Mouse (Mus musculus) spleen, adult 2 months (tissue): ENCODE results near the gene Olfr695. TPM values are rescaled to one million over a fixed set of nuclear protein-coding genes. Genes with fewer than 3 reads are reported as not detected.
"Not testable (repeated sequence)": the region's sequence is repeated elsewhere in the genome, so short reads cannot be mapped to it uniquely, and the experiment has no call there.

Experiments
- DNase-seq, 2 experiments: peaks; one replicate each; pipeline versions ENCODE4 v3.0.0 to v3.0.0-alpha.2; 2012 to 2021; ENCODE audit warnings: low spot score in 2 of 2, low read depth in 1 of 2
- H3K27ac ChIP-seq: fragments of 200-500 bp; 2 replicates; pipeline ENCODE4 v1.5.1; 2012; ENCODE audit warnings: low read length, inconsistent platforms; ENCODE audit not compliant: insufficient read depth
- H3K27me3 ChIP-seq: fragments of 200-500 bp; 2 replicates; pipeline ENCODE4 v1.6.1; 2012; ENCODE audit warnings: mild to moderate bottlenecking, moderate library complexity, low read length, inconsistent platforms; ENCODE audit not compliant: control insufficient read depth, insufficient read depth
- H3K36me3 ChIP-seq: fragments of 200-500 bp; 2 replicates; pipeline ENCODE4 v1.6.1; 2012; ENCODE audit warnings: mild to moderate bottlenecking, low read length, inconsistent platforms; ENCODE audit not compliant: control insufficient read depth, insufficient read depth
- H3K4me1 ChIP-seq: fragments of 200-500 bp; 2 replicates; pipeline ENCODE4 v1.6.1; 2011; ENCODE audit warnings: inconsistent platforms; ENCODE audit not compliant: control insufficient read depth, insufficient read depth, insufficient read length
- H3K4me3 ChIP-seq: fragments of 200-500 bp; 2 replicates; pipeline ENCODE4 v1.5.1; 2011; ENCODE audit warnings: mild to moderate bottlenecking, inconsistent platforms; ENCODE audit not compliant: insufficient read depth, insufficient read length; ENCODE audit errors: extremely low read depth
- CTCF ChIP-seq: fragments of 200-500 bp; IDR thresholded peaks from 2 replicates; pipeline ENCODE4 v1.5.1; 2011; ENCODE audit warnings: mild to moderate bottlenecking, inconsistent platforms; ENCODE audit not compliant: insufficient read depth, insufficient read length, insufficient replicate concordance; ENCODE audit errors: extremely low read depth
- POLR2A ChIP-seq: fragments of 200-500 bp; IDR thresholded peaks from 2 replicates; pipeline ENCODE4 v1.6.1; 2011; ENCODE audit warnings: low read depth, low read length, inconsistent platforms
- WGBS: fragments of 180-500 bp; shearing (Covaris S2); methylation state at CpG from one replicate; pipeline ENCODE4 v1.1.7; 2018; 5-methylcytosine and 5-hydroxymethylcytosine counted together
- polyA plus RNA-seq: library from polyadenylated mRNA; depleted of rRNA; stranded (reverse); fragments of >200 nt; gene quantifications from 2 replicates; pipeline ENCODE4 v1.2.3, GENCODE M21; 2012; rRNA removed

Olfr695 gene
- polyA plus RNA-seq, 1 experiment: not detected

DNA sequence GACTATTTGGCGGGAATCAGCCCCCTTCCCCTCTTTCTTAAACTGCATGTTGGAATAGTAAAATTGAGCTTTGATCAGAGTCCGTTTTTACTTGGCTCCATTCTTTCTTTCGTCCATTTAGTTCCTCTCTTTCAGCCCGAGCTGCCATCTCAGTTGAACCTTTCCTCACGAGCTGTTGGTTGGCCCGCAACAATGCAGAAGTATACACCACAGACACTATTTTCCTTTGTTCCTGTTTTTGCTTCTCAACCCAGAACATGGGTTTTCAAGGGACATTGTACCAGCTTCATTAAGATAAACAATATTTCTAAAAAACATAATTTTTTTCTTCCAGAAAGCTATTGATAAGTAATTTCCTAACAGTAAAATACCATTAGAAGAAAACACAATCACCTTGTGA is 4.7 kb downstream of the Olfr695 start:
- Histone ChIP-seq H3K27me3 (no peaks in the 10 kb centered on the region), H3K36me3 (no peaks in the 10 kb centered on the region), H3K27ac (no peak overlapping the region), H3K4me1 (no peaks in the 10 kb centered on the region), H3K4me3 (no peak overlapping the region)
- 54% methylated on average over 6 of the region's 6 CpGs for WGBS
- no peak for TF ChIP-seq CTCF
- TF ChIP-seq POLR2A: no peak
- DNase-seq: no peak

DNA sequence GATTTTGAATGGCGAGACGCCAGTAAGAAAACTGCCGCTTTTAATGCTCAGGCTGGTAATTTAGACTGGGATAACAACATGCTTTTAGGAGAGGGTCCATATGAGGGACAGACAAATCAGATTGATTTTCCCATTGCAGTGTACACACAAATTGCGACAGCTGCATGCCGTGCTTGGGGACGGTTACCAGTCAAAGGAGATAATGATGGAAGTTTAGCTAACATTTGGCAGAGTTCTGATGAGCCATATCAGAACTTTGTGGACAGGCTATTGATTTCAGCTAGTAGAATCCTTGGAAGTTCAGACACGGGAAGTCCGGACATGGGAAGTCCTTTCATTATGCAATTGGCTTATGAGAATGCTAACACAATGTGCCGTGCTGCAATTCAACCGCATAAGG is 8.5 kb downstream of the Olfr695 start:
- not testable (repeated sequence) for DNase-seq, H3K36me3 ChIP-seq, H3K27ac ChIP-seq, H3K4me1 ChIP-seq, H3K27me3 ChIP-seq, H3K4me3 ChIP-seq
- whole genome bisulfite sequencing: 90% methylated on average over 10 of the region's 10 CpGs

DNA sequence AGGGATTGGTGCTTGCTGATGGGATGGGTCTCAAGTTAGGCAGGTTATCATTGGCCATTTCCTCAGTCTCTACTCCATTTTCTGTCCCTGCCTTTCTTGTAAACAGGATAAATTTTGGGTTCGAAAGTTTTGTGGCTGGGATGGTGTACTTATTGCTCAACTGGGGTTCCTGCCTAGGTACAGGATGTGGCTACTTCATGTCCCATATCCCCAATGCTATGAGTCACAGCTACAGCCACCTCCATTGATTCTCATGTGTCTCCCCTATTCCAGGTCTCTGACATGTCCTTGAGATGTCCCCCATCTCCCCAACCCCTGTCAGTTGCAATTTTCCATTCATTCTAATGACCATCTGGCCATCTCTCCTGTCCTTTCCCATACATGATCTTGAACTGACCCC is 19.3 kb downstream of the Olfr695 start:
- H3K27ac ChIP-seq: no peak overlapping the region
- no peaks in the 10 kb centered on the region for H3K4me1 ChIP-seq
- WGBS: 73% methylated on average over 1 of the region's 1 CpGs
- H3K4me3 ChIP-seq: no peak overlapping the region
- TF ChIP-seq POLR2A (no peak), CTCF (no peak)
- DNase-seq: no peak
- H3K36me3 ChIP-seq: no peaks in the 10 kb centered on the region
- no peaks in the 10 kb centered on the region for H3K27me3 ChIP-seq

DNA sequence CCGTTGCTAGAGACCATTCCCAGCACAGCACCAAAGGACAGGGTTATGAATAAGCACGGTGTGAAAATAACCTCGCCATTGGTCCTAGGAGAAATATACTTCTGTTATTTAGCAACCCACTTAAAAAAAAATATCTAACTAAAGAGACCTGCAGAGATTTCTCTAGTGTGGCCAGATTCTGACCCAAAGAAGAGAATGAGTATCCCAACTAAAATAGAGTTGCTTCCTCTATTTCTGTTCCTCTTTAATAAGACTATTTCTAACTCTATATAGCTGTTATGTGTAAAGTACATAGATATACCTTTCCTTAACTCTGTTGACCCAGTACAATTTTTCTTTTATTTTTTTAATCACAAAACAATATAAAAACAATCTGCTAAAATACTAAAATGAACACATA is 23.2 kb downstream of the Olfr695 start:
- WGBS: 86% methylated on average over 3 of the region's 3 CpGs
- Histone ChIP-seq H3K4me3 (no peak overlapping the region), H3K4me1 (no peaks in the 10 kb centered on the region), H3K27me3 (no peaks in the 10 kb centered on the region), H3K27ac (no peak overlapping the region), H3K36me3 (no peaks in the 10 kb centered on the region)
- TF ChIP-seq CTCF (no peak), POLR2A (no peak)
- no peak for DNase-seq

DNA sequence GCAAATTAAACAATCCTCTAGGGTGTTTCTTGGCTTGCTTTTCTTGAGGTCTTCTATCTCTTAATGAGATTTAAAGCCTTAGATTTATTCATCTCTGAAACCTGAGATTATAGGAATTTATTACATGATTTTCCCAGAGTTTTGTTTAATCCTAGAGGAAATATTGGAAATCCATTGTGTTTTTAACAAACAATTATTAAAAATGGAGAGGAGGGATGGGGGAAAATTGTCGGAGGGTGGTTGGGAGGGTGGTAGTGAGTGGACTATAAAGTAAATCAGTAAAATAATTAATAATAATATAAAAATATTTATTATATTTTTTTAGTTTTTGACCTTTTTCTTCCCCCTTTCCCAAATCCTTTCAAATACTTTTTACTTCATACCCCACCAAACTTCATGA is 24.5 kb downstream of the Olfr695 start, which contains the start of gene Olfr694:
Gene Olfr694 (minus strand): TSS at position 101 of the 400 bp plus-strand sequence.
- H3K27me3 ChIP-seq: no peaks in the 10 kb centered on the region
- no peaks in the 10 kb centered on the region for H3K4me1 ChIP-seq
- H3K4me3 ChIP-seq: no peak within 1 kb of the TSS
- no peak within 1 kb of the TSS for H3K27ac ChIP-seq
- no peak for TF ChIP-seq CTCF
- no peak for TF ChIP-seq POLR2A
- no peak for DNase-seq
- WGBS: 88% methylated on average over 1 of the region's 1 CpGs
- H3K36me3 ChIP-seq: no peaks in the 10 kb centered on the region

- no peak for TF ChIP-seq POLR2A
- no peak for TF ChIP-seq CTCF
- 85% methylated on average over 2 of the region's 2 CpGs for WGBS
- Histone ChIP-seq H3K27ac (no peak overlapping the region), H3K4me1 (no peaks in the 10 kb centered on the region), H3K4me3 (no peak overlapping the region), H3K36me3 (no peaks in the 10 kb centered on the region), H3K27me3 (no peaks in the 10 kb centered on the region)
- DNase-seq: no peak
Measured at GRCm38 (mm10) chr7:106685382-106685781, 30.8 kb downstream of the Olfr695 start.

- TF ChIP-seq POLR2A (no peak), CTCF (no peak)
Measured at GRCm38 (mm10) chr7:106680484-106680883, 35.7 kb downstream of the Olfr695 start, which contains the start of gene Olfr693. Olfr693 (minus strand) TSS chr7:106680584.

More at GRCm38 (mm10) chr7:106680484-106680883, 35.7 kb downstream of the Olfr695 start, which contains the start of gene Olfr693:
- no peaks in the 10 kb centered on the region for H3K27me3 ChIP-seq
- no peaks in the 10 kb centered on the region for H3K36me3 ChIP-seq
- H3K4me1 ChIP-seq: no peaks in the 10 kb centered on the region
- H3K27ac ChIP-seq: no peak within 1 kb of the TSS
- no peak within 1 kb of the TSS for H3K4me3 ChIP-seq
- DNase-seq: no peak

Other genes with a start within 250 kb of the Olfr695 start
- gene Olfr693, start 35.8 kb downstream of the Olfr695 start, polyA plus RNA-seq: not detected in 2 replicates
- not detected in 2 replicates for gene Olfr694, start 24.6 kb downstream of the Olfr695 start, polyA plus RNA-seq
- gene Olfr697, start 26.0 kb upstream of the Olfr695 start, polyA plus RNA-seq: not detected in 2 replicates
- gene Olfr698, start 39.0 kb upstream of the Olfr695 start, polyA plus RNA-seq: not detected in 2 replicates
- gene Olfr699, start 76.8 kb upstream of the Olfr695 start, polyA plus RNA-seq: not detected in 2 replicates
- gene Olfr700, start 92.4 kb upstream of the Olfr695 start, polyA plus RNA-seq: not detected in 2 replicates
- not detected in 2 replicates for gene Olfr701, start 97.7 kb upstream of the Olfr695 start, polyA plus RNA-seq
- not detected in 2 replicates for gene Olfr702, start 117.5 kb upstream of the Olfr695 start, polyA plus RNA-seq
- gene Olfr703, start 127.0 kb upstream of the Olfr695 start, polyA plus RNA-seq: not detected in 2 replicates
- gene Olfr704, start 146.8 kb upstream of the Olfr695 start, polyA plus RNA-seq: not detected in 2 replicates
- gene Olfr705, start 160.5 kb upstream of the Olfr695 start, polyA plus RNA-seq: not detected in 2 replicates
- gene Olfr706, start 171.8 kb upstream of the Olfr695 start, polyA plus RNA-seq: not detected in 2 replicates
- gene Olfr707, start 184.8 kb upstream of the Olfr695 start, polyA plus RNA-seq: not detected in 2 replicates
- not detected in 2 replicates for gene Olfr1532-ps1, start 191.6 kb upstream of the Olfr695 start, polyA plus RNA-seq
- not detected in 2 replicates for gene Olfr709-ps1, start 215.8 kb upstream of the Olfr695 start, polyA plus RNA-seq
- gene Olfr710, start 231.9 kb upstream of the Olfr695 start, polyA plus RNA-seq: not detected in 2 replicates
- gene Olfr6, start 247.5 kb upstream of the Olfr695 start, polyA plus RNA-seq: not detected in 2 replicates